Mouse (Mus musculus) liver, embryonic 14.5 days (tissue): ENCODE measurements around the gene Arid1b.

ENCODE experiments used
- CTCF ChIP-seq: IDR thresholded peaks from 2 replicates; pipeline ENCODE4 v1.5.1; 2016; ENCODE audit warnings: antibody characterized with exemption, low read depth, control low read depth
- EP300 ChIP-seq: IDR thresholded peaks from 2 replicates; pipeline ENCODE4 v1.6.1; 2016; ENCODE audit warnings: antibody characterized with exemption, low read depth

DNA sequence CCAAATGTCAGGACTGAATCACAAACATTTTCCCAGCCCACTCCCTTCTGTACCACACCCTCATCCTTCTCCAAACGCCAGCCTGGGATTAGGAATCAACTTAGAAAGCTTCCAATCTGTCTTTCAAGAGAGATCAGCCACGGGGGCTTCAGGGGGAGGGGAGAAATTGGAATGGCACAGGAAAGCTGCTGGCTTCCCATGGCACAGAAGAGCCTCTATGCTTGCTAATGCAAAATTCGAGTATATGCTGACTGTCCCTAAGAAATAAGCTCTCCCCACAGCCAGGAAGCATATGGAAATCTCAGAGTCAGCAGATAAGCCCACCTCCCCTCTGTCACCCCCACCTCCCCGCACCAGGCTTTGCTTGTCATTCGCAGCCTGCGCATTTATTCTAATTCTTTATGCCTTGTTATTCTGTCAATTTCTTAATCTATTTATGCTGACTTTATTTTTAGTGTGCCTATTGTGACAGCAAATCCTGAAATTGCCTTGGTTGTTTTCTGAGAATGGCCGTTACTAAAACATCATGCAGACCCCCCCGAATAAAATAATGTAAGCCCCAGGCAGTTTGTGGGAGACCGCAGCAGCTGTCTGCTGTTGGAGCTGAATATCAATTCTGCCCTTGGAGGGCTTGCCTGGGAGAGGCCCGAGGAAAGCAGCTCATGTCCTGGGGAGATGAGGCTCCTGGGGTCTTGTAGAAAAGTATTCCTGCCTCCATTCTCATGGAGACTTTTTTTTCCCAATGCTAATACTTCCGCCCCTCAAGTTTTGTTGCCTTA, 383.2 kb downstream of the Arid1b start:
- TF ChIP-seq CTCF (no peak), EP300 (no peak)
